Mouse (Mus musculus): Measurements from ENCODE around the gene Gstp3.
A peak's percentile ranks its signal among the peaks of the same experiment; 100 is the strongest.
"Not testable (repeated sequence)": the region's sequence is repeated elsewhere in the genome, so short reads cannot be mapped to it uniquely, and the experiment has no call there.

Gene Gstp3

GRCm38 (mm10) chr19:4037788-4038232 lies 21.6 kb downstream of the Gstp3 start, which contains the start of gene Gstp1:
Gene Gstp1 (minus strand): TSS chr19:4037985.
- DNase-seq (ENCODE audit: low read depth, low spot score) = no peak

GRCm38 (mm10) chr19:4037154-4037787 lies 22.1 kb downstream of the Gstp3 start:
- not testable (repeated sequence) for DNase-seq (ENCODE audit: low read depth, low spot score)

DNA sequence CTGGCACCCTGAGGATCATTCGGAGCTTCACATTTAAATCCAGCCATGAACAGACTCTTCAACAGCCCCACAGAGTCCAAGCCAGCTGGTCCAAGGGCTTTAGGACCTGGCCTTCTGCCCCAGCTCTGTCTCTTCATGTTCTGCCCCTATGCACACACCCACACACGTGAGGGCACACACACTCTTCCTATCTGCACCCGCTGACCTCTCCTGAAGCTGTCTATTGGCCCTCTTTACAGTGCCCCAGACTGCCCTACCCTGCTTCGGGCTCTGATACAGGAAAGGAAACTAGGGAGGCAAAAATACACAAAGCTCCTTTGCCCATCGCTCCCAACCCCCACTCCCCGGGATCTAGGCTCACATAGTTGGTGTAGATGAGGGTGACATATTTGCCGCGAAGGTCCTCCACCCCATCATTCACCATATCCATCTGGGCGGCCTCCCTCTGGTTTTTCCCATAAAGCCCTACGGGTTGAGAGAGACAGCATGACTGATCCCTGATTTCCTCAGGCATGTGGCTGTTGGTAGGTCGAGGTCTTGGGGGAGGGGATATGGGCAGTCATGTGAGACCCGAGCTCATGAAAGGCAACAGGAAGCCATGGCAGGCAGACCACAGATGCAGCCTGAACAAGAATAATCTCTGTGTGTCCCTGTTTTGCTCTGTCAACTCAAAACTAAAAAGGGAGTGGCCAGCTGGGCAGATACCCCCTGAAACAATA lies 22.9 kb downstream of the Gstp3 start:
- DNase-seq (ENCODE audit: low read depth, low spot score) = no peak

DNA sequence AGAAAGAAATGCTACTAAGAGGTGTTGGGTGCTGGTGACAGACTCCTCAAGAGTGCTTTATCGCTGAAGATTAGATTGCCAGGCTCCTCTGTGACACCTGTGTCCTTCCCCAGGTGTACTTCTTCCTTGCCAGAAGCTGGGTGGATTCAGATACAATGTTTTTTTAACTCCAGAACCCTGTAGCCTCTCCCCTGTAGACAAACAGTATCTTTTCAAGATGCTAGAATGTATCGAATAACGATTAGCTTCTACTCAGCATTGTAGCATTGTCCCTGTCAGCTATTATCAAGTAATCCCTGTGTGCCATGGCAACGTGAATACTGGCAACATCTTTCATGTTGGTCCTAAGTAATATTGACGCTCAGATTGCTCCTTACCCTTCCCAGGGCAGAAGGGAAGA lies 25.6 kb downstream of the Gstp3 start:
- DNase-seq (ENCODE audit: low read depth, low spot score) = no peak

- no peak for DNase-seq (ENCODE audit: low read depth, low spot score)
Measured at GRCm38 (mm10) chr19:4033298-4033697, 26.1 kb downstream of the Gstp3 start.

GRCm38 (mm10) chr19:4032668-4033067 lies 26.7 kb downstream of the Gstp3 start:
- DNase-seq (ENCODE audit: low read depth, low spot score) = no peak

- DNase-seq (ENCODE audit: low read depth, low spot score) = no peak
Measured at GRCm38 (mm10) chr19:4027576-4027975, 31.8 kb downstream of the Gstp3 start.

DNA sequence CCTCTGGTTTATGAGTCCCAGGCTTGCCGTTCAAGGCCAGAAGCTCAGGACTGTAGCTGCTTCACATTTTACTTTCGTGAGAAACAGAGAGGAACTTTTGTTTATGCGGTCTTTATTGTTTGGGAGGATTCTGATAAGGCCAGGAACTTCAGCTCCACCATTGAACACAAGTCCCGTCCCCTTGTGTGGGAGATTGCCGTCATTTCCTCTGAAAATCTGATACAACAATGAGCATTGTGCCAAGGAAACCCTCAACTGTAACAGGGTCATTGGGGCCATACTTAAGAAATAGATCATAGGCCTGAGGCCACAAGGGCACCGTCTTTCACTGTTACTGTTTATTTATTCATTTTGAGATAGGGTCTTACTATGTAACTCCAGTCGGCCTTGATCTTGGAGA lies 36.2 kb downstream of the Gstp3 start:
- no peak for DNase-seq (ENCODE audit: low read depth, low spot score)

DNA sequence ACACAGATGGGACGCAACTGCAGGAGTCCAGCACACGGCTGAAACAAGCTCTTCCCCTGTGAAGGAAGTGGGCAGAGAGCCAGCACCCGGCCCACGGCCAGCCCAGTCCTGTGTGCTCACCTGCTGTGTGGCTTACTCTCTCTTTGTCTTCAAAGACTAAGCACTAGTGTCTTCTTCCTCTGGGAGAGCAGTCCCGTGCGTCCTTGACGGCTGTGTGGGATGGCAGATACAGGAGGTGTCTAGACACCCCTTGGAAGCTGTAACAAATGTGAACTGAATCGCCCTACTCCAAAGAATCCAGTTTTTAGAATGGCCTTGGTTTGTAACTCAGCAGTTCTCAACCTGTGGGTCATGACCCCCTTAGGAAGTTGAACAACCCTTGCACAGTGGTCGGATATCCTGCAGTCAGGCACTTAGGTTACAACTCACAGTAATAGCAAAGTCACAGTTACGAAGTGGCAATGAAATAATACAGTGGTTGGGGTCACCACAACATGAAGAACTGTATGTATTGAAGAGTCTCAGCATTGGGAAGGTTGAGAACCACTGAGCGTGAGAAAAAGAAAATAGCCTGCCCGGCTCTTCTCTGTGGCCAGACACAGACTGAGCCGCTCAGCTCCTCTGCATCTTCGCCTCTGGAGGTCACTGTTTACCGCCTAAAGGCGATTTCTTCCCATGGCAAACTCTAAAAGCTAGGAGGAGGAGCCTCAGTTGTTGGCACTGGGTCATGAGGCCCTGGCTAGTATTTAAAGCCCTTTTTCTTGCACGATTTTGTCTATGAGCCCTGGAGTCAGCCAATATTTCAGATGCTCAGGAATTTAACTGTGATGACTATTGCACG lies 40.4 kb downstream of the Gstp3 start:
- no peak for DNase-seq (ENCODE audit: low read depth, low spot score)

GRCm38 (mm10) chr19:4017921-4018587 lies 41.3 kb downstream of the Gstp3 start:
- no peak for DNase-seq (ENCODE audit: low read depth, low spot score)

- DNase-seq (ENCODE audit: low read depth, low spot score) = no peak
Measured at GRCm38 (mm10) chr19:4015635-4016034, 43.7 kb downstream of the Gstp3 start.

- DNase-seq (ENCODE audit: low read depth, low spot score) = no peak
Measured at GRCm38 (mm10) chr19:4014802-4015201, 44.6 kb downstream of the Gstp3 start.

DNA sequence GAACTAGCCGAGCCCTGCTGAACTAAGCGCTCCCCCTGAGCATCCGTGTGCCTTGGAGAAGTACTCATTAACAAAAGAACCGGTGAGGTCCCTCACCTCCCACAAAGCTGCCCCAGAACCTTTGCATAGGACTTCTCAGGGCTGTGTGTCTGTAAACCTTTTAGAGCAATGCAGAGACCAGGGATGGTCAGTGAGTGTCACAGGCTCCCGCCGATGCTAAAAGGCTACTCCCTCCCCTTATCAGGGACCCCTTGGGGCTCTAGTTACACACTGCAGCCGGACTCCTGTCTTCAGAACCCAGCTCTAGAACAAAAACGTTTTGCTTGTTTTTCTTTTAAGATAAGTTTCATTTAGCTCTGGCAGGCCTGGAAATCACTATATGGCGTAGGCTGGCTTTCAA lies 46.3 kb downstream of the Gstp3 start:
- DNase-seq (ENCODE audit: low read depth, low spot score) = no peak

- DNase-seq (ENCODE audit: low read depth, low spot score) = peak; percentile 97
Measured at GRCm38 (mm10) chr19:4012432-4013022, 46.8 kb downstream of the Gstp3 start, which contains the start of gene Ndufv1. Gene Ndufv1 (minus strand): TSS chr19:4012806.

DNA sequence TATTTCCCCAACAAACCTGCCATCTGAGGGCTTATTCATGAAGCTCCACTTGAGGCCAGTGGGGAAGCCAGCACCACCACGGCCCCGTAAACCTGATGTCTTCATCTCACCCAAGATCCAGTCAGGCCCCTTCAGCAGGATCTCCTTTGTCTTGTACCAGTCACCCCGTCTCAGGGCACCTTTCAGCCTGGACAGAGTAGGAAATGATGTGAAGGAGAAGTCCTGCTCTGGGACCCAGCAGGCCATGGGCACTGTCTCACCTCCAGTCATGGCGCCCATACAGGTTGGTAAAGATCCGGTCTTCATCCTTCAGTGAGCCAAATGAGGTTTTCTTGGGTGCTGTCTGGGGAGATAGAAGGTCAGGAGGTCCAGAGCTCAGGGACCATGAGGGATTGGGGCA lies 48.3 kb downstream of the Gstp3 start:
- DNase-seq (ENCODE audit: low read depth, low spot score) = no peak

Data from WW6 (cell line).